Mouse (Mus musculus) cerebellum, adult 2 months (tissue): ENCODE data around the gene Slc22a15. TPM values are rescaled to one million over a fixed set of nuclear protein-coding genes. Genes with fewer than 3 reads are reported as not detected.

Experiments
- DNase-seq, 2 experiments: peaks; one replicate each; pipeline ENCODE4 v3.0.0; 2021
- H3K27ac ChIP-seq: fragments of 200-500 bp; 2 replicates; pipeline ENCODE4 v1.5.1; 2012; ENCODE audit warnings: low read length, control low read depth, inconsistent platforms; ENCODE audit not compliant: insufficient read depth
- H3K27me3 ChIP-seq: fragments of 200-500 bp; 2 replicates; pipeline ENCODE4 v1.6.1; 2012; ENCODE audit warnings: inconsistent platforms, mild to moderate bottlenecking, low read length, moderate library complexity; ENCODE audit not compliant: control insufficient read depth, insufficient read depth
- H3K4me1 ChIP-seq: fragments of 200-500 bp; 2 replicates; pipeline ENCODE4 v1.6.1; 2011; ENCODE audit warnings: low read length; ENCODE audit not compliant: control insufficient read depth, insufficient read depth
- H3K4me3 ChIP-seq: fragments of 200-500 bp; replicated peaks from 2 replicates; pipeline ENCODE3; 2011; ENCODE audit warnings: mild to moderate bottlenecking, low read depth, low read length, control low read depth; ENCODE audit not compliant: insufficient read depth
- CTCF ChIP-seq: fragments of 200-500 bp; IDR thresholded peaks from 2 replicates; pipeline ENCODE4 v1.5.1; 2011; ENCODE audit warnings: low read depth, mild to moderate bottlenecking, control low read depth, low read length, moderate library complexity, borderline replicate concordance; ENCODE audit not compliant: insufficient read depth
- POLR2A ChIP-seq: fragments of 200-500 bp; IDR thresholded peaks from 2 replicates; pipeline ENCODE4 v1.6.1; 2011; ENCODE audit warnings: low read length, control low read depth, borderline replicate concordance; ENCODE audit not compliant: insufficient read depth
- WGBS: fragments of 180-500 bp; shearing (Covaris S2); methylation state at CpG from one replicate; pipeline ENCODE4 v1.1.7; 2018; 5-methylcytosine and 5-hydroxymethylcytosine counted together
- polyA plus RNA-seq: library from polyadenylated mRNA; depleted of rRNA; stranded (reverse); fragments of >200 nt; gene quantifications from 2 replicates; pipeline ENCODE4 v1.2.3, GENCODE M21; 2012

Gene Slc22a15
- polyA plus RNA-seq, 1 experiment = 14.8 TPM

DNA sequence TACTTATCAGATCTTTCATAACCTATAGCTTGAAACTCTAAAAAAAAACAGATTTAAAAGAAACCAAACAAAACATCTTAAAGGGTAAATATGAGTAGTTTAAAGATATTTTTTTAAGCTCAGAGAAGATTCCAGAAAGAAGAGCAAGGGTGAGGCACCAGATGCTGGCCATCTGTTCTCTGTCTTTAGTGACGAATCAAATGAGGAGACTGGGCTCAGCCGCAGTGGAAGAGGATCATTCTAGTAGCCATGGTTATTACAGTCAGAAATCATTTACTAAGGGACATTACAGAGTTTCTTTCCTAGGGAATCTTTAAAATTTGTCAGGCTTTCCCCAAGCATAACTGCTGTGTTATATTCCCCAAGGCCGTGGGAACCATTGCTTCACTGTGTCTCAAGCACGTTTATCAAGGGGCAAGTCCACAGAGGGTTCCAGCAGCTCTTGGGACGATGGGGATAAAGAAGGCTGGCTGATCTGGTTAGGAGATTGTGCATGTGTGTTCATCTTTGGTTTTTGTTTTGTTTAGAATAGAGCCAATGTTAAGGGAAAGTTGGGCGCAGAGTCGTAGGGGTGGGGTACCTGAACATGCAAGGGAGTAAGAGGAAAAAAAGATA is 51.1 kb downstream of the Slc22a15 start:
- no peaks in the 10 kb centered on the region; the same call in 1 of the 2 replicates for H3K4me1 ChIP-seq
- no peak for DNase-seq
- no peaks in the 10 kb centered on the region for H3K27me3 ChIP-seq
- no peak overlapping the region for H3K27ac ChIP-seq
- TF ChIP-seq POLR2A = no peak
- TF ChIP-seq CTCF = no peak
- 74% methylated on average over 7 of the region's 7 CpGs for WGBS
- H3K4me3 ChIP-seq = no peak overlapping the region

- no peak for TF ChIP-seq CTCF
- TF ChIP-seq POLR2A = no peak
- Histone ChIP-seq H3K27ac (no peak overlapping the region), H3K4me1 (peaks cover 4% of the 10 kb centered on the region), H3K27me3 (no peaks in the 10 kb centered on the region), H3K4me3 (no peak overlapping the region)
- no peak for DNase-seq
- WGBS = 92% methylated on average over 9 of the region's 9 CpGs
Measured at GRCm38 (mm10) chr3:101871951-101872350, 52.3 kb downstream of the Slc22a15 start.

- H3K27me3 ChIP-seq = no peaks in the 10 kb centered on the region
- peaks cover 16% of the 10 kb centered on the region for H3K4me1 ChIP-seq
- 0 out of 2 replicates have a peak overlapping the region, but pooled peaks have one; percentile 55 for H3K27ac ChIP-seq
- TF ChIP-seq POLR2A (no peak), CTCF (0 out of 2 replicates have a peak, but pooled peaks have one; percentile 0)
- WGBS = 5% methylated on average over 4 of the region's 4 CpGs
- peak; percentile 83 to 90 for DNase-seq
- no peak overlapping the region for H3K4me3 ChIP-seq
Measured at GRCm38 (mm10) chr3:101867001-101867421, 57.2 kb downstream of the Slc22a15 start.

GRCm38 (mm10) chr3:101861856-101862255 is 62.4 kb downstream of the Slc22a15 start:
- H3K4me3 ChIP-seq = no peak overlapping the region
- 88% methylated on average over 3 of the region's 3 CpGs for WGBS
- no peak for TF ChIP-seq CTCF
- TF ChIP-seq POLR2A = no peak
- peaks cover 11% of the 10 kb centered on the region; the same call in 1 of the 2 replicates for H3K4me1 ChIP-seq
- no peak for DNase-seq
- no peaks in the 10 kb centered on the region for H3K27me3 ChIP-seq
- H3K27ac ChIP-seq = no peak overlapping the region

GRCm38 (mm10) chr3:101860151-101860550 is 64.1 kb downstream of the Slc22a15 start:
- 87% methylated on average over 7 of the region's 7 CpGs for WGBS
- Histone ChIP-seq H3K4me3 (no peak overlapping the region), H3K27ac (no peak overlapping the region; the same call in 1 of the 2 replicates), H3K4me1 (no peaks in the 10 kb centered on the region), H3K27me3 (no peaks in the 10 kb centered on the region)
- DNase-seq = no peak
- no peak for TF ChIP-seq CTCF
- no peak for TF ChIP-seq POLR2A

- Histone ChIP-seq H3K27me3 (no peaks in the 10 kb centered on the region), H3K4me3 (no peak overlapping the region), H3K4me1 (no peaks in the 10 kb centered on the region), H3K27ac (no peak overlapping the region; the same call in 1 of the 2 replicates)
- no peak for TF ChIP-seq POLR2A
- TF ChIP-seq CTCF = no peak
- 70% methylated on average over 7 of the region's 7 CpGs for WGBS
- no peak for DNase-seq
Measured at GRCm38 (mm10) chr3:101859740-101860139, 64.5 kb downstream of the Slc22a15 start.

DNA sequence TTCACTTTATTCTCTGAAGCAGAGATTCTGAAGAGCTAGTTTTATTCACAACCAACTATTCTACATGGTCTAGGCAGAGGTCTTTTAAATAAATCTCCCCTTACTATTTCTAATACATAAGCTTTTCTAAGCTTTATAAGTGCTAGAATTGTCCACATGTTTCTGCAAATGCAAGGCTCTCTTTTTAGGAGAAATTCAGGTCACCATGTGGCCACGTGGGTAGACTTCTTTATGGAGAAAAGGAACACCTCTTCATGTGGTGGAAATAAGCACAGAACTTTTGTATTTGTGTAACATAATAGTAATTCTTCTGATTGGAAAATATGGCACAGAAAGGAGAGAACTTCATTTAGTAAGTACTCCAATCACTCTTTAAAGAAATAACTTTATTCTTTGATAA is 70.2 kb downstream of the Slc22a15 start:
- Histone ChIP-seq H3K27ac (no peak overlapping the region), H3K27me3 (no peaks in the 10 kb centered on the region), H3K4me1 (no peaks in the 10 kb centered on the region), H3K4me3 (no peak overlapping the region)
- WGBS = 71% methylated on average over 1 of the region's 1 CpGs
- no peak for DNase-seq
- TF ChIP-seq CTCF (no peak), POLR2A (no peak)

- H3K27me3 ChIP-seq = no peaks in the 10 kb centered on the region
- no peak overlapping the region for H3K27ac ChIP-seq
- DNase-seq = no peak
- TF ChIP-seq CTCF (no peak), POLR2A (no peak)
- 79% methylated on average over 6 of the region's 6 CpGs for WGBS
- H3K4me1 ChIP-seq = no peaks in the 10 kb centered on the region
- no peak overlapping the region for H3K4me3 ChIP-seq
Measured at GRCm38 (mm10) chr3:101851363-101851762, 72.9 kb downstream of the Slc22a15 start.
